Mouse (Mus musculus) T-helper 1 cell (primary cell): Measurements from ENCODE around the gene Olfr905.

Experiments used
- in situ Hi-C: fragments of 300-600 bp; cut with MboI, MseI; formaldehyde crosslinking; loops from one replicate; pipeline ENCODE4 v1.15.1; 2025; ENCODE audit warnings: high pct_unique_total_duplicates

Olfr905 gene

DNA sequence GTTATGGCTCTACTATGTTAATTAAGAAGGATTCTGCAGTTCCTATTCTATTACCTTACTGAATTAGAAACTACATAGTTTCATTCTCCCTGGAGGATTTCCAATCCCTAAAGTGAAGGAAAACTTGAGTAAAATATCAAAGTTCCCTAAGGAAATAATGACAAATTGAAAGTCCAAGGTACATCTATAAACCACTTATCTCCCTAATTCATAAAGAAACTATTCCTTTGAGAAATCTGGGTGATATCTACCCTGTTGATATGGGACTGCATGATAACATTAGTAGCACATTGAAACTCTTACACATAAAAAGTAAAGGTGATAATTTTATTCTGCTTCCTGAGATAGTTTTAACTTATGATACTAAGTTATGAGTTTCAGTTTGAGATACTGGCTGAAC is at the start of gene Olfr905:
Gene Olfr905 (plus strand): TSS at position 301 of the 400 bp plus-strand sequence.
- in situ Hi-C loops: no loop called here

DNA sequence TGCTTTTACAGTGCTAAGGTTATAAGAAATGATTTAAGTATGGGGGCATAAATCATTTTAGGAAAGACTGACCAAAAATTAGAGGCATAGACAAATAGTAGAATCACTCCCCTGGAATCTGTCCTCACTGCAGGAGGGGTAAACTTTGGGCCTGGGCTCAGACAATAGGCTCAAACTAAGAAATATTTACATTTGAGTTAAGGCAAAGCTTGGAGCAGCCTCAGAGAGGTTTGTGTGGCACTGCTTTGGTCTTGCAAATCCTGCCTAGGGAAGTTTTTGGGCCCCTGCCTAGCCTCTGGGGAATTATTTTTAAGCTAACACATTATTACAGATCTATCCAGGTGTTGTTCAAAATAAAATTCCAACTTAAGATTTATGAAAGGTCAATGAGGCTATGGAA is 47.1 kb upstream of the Olfr905 start:
- in situ Hi-C loops: no loop called here

DNA sequence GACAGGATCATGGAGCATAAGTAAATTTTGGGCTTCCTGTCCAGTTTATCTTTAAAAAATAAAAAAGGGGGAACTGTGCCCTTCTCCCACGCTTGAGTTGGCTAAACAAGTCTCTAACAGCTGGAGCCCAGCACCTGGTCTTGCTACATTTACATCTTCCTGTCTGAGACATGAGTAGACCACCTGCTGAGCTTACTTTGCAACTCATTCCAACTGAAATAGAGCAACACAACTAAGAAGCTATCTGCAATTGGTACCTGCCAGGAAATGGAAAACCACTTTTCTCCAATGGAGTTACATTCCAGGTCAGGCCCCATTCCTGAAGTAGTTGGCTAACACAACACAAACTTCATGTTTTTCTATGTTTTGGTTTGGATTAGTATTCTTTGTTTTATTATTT is 43.9 kb upstream of the Olfr905 start:
- in situ Hi-C loops: no loop called here

DNA sequence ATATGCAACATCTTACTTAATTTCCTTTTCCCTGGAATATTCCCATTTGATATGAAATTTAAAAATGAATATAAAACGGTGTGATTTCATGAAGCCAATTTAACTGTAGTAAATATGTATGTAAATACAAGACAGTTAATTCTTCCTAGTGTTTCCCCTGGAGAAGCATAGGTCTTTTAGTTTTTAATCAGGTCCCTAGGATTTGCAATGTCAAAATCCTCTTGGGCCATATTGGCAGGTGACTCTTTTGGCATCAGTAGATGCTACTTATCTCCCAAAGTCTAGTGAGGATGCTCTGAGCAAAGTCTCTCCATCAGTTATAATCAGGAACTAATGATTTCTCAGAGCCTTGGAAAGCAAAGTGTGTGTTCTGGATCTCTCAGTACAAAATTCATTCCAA is 41.8 kb upstream of the Olfr905 start, which contains the start of gene Olfr901:
Gene Olfr901 (plus strand): TSS at position 301 of the 400 bp plus-strand sequence.
- in situ Hi-C loops: no loop called here

DNA sequence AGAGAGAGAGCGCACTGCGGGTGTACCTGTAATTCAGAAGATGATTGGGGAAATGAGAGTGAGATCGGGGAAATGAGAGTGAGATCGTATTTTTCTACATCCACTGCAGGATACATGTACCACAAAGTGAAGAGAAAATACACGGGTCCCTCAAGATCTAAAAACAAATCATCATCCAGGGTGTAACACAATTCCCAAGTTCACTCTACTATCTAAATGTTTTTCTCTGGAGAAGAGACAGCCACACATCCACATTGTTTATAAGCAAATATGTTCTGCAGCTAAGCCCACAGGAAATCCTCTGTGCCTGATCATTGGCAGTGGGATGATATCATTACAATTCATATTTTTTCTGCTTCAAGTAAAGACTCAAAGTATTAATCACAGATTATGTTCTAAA is 23.6 kb upstream of the Olfr905 start, which contains the start of gene Olfr902:
Gene Olfr902 (plus strand): TSS at position 301 of the 400 bp plus-strand sequence.
- in situ Hi-C loops: no loop called here

DNA sequence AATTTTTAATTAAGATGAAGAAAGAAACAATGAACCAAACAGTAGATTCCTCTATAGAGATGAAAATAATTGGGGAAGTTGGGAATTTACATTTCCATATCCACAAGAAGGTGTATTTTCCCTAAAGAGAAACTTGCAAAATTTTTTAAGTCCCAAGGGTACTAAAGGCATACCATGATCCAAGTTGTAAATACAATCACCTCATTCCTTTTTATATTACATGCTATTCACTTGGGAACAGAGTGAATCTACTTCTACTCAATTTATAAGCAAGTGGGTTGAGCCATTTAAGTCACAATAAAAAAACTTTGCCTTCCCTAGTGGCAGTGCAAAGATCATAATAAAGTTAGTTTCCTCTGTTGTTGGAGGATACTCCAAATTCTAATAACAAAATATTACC is 8.1 kb upstream of the Olfr905 start, which contains the start of gene Olfr904:
Gene Olfr904 (plus strand): TSS at position 301 of the 400 bp plus-strand sequence.
- in situ Hi-C loops: no loop called here

DNA sequence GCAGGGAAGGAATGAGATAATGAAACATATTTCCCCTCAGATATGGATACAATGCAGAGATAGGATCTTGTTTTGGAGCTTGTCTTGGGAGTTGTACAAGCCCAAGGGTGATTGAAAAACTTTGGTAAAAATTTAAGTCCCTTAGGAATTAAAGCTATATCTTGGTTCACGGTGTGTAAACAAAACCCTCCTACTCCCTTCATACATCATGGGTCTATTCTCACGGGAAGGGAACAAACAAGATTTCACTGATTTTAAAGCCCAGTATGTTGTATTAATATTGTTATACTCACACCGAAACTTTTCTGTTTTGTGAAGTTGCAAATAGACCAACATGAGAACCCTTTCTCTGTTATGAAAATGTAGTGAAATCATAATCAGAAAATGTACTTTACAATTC is 15.9 kb downstream of the Olfr905 start, which contains the start of gene Olfr906:
Gene Olfr906 (plus strand): TSS at position 301 of the 400 bp plus-strand sequence.
- in situ Hi-C loops: no loop called here

DNA sequence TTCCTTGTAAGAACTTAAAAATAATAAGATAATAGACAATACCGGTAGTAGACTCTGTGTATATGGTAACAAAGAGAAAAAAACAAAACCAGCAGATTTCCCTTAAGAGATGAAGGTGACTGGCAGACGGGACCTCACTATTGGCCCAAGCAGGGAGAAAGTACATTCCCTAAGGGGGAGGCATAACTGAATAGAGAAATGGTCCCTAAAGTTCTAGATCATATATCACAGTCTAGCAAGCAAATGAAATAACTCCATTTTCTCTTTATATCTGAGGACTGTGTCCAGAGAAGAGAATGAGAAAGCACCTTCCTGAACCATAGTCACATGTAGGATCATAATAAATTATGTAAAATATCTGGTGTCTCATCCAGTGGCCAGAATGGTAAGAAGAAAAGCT is 24.6 kb downstream of the Olfr905 start, which contains the start of gene Olfr907:
Gene Olfr907 (plus strand): TSS at position 301 of the 400 bp plus-strand sequence.
- in situ Hi-C loops: no loop called here

DNA sequence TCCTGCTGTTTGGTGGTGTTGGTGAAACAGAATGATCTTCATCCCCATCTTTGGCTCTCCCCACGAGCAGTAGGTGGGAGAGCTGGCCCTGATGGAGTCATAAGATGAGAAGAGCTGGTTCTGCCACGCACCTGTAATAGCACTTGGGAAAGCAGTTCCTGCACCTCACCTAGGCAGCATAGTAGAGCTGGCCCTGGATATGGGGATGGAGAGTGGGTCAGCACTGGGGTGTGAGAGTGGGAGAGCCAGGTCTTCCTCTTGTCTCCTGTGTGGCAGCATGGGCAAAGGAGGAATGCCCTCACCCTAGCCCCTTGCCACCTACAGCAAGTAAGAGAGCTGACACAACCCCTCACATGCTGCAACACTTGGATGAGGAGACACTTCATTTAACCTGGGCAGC is 41.4 kb downstream of the Olfr905 start:
- in situ Hi-C loops: no loop called here

DNA sequence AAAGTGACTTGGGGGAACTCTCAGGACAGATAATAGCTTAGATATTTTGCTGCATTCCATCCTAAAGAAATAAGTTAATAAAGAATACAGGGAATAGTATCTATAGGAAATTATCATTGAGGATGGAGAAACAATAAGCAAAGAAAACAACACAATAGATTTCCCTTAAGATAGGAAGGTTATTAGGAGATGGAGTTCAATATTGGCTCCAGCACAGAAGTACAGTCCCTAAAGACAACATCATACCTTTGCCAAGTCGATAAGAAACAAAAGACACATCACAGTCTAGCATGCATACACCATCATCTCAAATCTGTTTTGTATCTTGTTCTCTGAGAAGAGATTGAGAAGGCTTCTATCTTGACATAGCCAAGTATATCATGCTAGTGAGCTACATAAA is 50.4 kb downstream of the Olfr905 start, which contains the start of gene Olfr911-ps1:
Gene Olfr911-ps1 (plus strand): TSS at position 301 of the 400 bp plus-strand sequence.
- in situ Hi-C loops: no loop called here
